Mouse (Mus musculus) cerebellum, postnatal 14 days (tissue): ENCODE measurements at regions not wholly inside any gene's neighbourhood (a gene's known extent, or its start where the extent isn't known, plus 50 kb on each side); places are given as distances from the start of the nearest gene placed in this dataset.
A peak's percentile ranks its signal among the peaks of the same experiment; 100 is the strongest.
"Not testable (repeated sequence)": the region's sequence is repeated elsewhere in the genome, so short reads cannot be mapped to it uniquely, and the experiment has no call there.

Experiments used
- DNase-seq, 2 experiments: peaks; one replicate each; pipeline ENCODE4 v3.0.0; 2021; ENCODE audit warnings: mixed read lengths in 2 of 2

- no peak for DNase-seq
Observed at GRCm38 (mm10) chr11:48657851-48658250, 142.3 kb upstream of the Rack1 start.

GRCm38 (mm10) chr11:48661641-48662040 is 138.5 kb upstream of the Rack1 start:
- peak in 1 of 2 experiments; percentile 10 for DNase-seq

GRCm38 (mm10) chr11:48684781-48685314 is 115.3 kb upstream of the Rack1 start:
- DNase-seq = peak; percentile 11 to 56

DNA sequence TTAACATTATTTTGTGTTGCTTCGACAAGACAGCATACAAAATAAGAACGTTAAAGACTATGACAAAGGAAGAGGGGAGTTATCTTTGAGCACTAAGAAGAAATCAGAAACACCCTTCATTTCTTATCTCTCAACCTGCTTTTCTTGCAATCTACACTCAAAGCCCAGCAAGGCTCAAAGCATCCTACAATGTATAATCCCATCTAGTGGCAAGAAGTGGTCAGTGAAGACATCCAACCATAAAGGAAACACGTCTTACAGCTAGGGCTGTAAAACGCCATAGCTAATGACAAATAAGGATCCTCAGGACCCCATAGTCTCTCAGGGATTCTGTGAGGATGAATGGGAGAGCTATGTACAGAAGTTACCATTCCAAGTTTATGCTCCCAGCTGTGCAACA is 110.1 kb upstream of the Rack1 start:
- DNase-seq = no peak

- DNase-seq = no peak
Observed at GRCm38 (mm10) chr11:48696352-48696751, 103.8 kb upstream of the Rack1 start.

DNA sequence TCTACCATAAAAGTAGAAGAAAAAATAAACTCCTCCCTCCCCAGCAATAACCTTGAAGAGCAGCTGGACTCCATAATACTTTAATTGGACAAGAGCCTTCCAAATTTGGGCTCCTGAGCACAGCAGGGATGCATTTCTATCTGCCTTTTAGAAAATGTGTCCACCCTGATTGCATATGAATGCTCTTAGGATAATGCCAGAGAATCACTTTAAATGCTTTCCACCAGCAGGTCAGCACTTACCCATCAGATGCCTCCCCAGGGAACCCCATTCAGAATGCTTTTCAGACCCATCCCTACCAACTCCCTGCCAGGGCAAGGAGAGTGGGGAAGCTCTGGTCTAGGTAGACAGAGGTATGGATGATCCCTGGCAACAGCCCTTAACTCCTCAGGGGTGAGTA is 102.9 kb upstream of the Rack1 start:
- no peak for DNase-seq

GRCm38 (mm10) chr11:48707192-48707591 is 92.9 kb upstream of the Rack1 start:
- no peak for DNase-seq

- DNase-seq = no peak
Observed at GRCm38 (mm10) chr11:48710972-48711371, 89.2 kb upstream of the Rack1 start.

DNA sequence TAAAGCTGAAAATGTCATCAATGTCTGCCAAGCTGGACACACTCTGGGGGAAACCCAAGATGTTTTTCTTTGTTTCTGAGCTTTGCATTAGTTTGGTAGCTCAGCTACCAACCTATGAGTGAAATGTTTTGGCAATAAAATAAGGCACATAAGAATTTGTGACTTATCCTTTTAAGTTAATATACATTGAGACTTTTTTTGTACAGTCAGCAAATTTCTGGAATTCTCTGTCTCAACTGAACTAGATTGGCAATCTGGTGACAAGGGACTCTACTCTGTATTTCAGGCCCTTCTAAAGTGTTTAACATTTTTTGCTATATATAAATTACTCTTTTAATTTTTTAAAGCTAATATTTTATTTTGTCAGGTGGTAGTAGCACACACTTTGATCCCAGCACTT is 76.1 kb upstream of the Rack1 start:
- no peak for DNase-seq

DNA sequence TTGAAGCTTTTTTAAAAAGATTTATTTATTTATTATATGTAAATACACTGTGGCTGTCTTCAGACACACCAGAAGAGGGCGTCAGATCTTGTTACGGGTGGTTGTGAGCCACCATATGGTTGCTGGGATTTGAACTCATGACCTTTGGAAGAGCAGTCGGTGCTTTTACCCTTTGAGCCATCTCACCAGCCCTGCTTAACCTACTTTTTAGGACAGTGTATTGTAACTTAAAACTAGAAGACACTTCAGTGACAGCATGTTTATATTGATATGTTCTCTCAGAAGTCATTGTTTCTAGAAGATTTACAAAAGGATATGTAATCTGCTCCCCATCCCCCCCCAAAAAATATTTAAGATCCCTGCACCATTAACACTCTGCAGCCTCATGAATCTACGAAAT is 69.3 kb upstream of the Rack1 start:
- not testable (repeated sequence) for DNase-seq

DNA sequence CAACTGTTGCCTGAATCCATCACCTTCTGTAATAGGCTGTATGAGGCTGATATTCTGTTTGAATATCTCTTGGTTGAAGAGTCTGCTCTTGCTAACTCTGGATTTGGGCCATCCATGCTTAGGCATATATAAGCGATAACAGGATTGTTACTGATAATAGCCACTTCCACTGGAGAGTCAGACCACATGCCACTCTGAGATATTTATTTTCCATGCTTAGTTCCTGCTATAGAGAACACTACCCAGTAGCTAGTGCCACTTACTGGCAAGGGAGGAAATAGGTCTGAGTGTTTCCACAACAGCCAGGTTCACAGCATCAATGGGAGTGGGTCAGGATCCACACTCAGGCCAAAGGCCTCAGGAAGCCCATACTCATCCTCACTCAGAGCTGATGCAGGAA is 53.6 kb upstream of the Rack1 start:
- no peak for DNase-seq

- DNase-seq = no peak
Observed at GRCm38 (mm10) chr11:48748066-48748465, 52.1 kb upstream of the Rack1 start.
